ENCODE assay signal across 9 mouse cellular contexts in the genomic region with DNA sequence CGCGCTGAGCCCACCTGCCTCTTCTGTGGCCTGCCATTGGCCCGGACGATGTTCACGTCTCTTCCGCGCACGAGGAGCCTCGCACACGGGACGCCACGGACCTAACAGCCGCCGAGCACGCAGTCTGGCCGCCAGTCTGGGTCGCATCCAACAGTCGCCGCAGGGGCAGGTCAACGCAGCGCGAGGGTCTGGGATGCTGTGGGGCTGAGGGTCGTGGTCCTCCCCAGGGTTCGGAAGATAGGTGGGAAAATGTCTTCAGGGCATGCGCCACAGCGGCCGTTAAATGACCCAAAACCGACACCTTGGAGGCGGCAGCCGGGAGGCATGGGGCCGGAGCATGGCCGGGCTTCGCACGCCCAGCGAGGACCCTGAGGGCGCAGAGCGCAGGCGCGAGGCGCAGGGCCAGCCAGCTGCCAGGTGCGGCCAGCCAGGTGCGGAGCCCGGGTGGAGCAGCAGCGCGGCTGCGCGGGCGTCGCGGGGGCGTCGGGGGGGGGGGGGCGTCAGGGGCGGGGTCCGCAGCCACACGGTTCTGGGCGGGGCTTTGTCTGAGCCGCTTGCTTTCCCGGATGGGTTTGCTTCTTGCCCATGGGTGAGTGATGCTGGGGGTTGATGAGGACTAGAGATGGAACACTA. TPM values are rescaled to one million over a fixed set of nuclear protein-coding genes. Genes with fewer than 3 reads are reported as not detected.
DNase-seq lines count a peak whose midpoint lies in the region; ATAC-seq and TF ChIP-seq lines count a peak whose summit lies in the region.
"Had no signal": no experiment of that assay in that cellular context is flagged by ENCODE, and none has a peak within 500 bp of the region (broad histone marks: within the 10 kb centered on the region; RNA-seq: fewer than 3 reads in every experiment).

A gene (minus strand): TSS at position 445 of the 633 bp plus-strand sequence.

- TF ChIP-seq CTCF in forebrain, postnatal 0 days (IDR thresholded peaks at IDR 0.05; ENCODE audit: low read depth): no peak
- no peak for TF ChIP-seq CTCF in liver, embryonic 14.5 days (IDR thresholded peaks at IDR 0.05; ENCODE audit: low read depth)

- in situ Hi-C loops in ES-E14 (cut with MboI; ENCODE audit: low sequenced_read_pairs in 2 of 2, unreplicated experiment in 2 of 2): no loop called here

- TF ChIP-seq EP300 in liver, embryonic 14.5 days (IDR thresholded peaks at IDR 0.05; ENCODE audit: low read depth): no peak

- H3K36me3 ChIP-seq in ES-E14 (ENCODE audit: control insufficient read depth, insufficient read depth, low read length, poor library complexity, severe bottlenecking): no peaks in the 10 kb centered on the region
- no peaks in the 10 kb centered on the region for H3K36me3 ChIP-seq in forebrain, postnatal 0 days (ENCODE audit: insufficient read depth)
- no peaks in the 10 kb centered on the region for H3K36me3 ChIP-seq in liver, embryonic 14.5 days (replicated peaks; ENCODE audit: control insufficient read depth, insufficient read depth, low read depth)
- no peaks in the 10 kb centered on the region for H3K36me3 ChIP-seq in stomach, embryonic 14.5 days (ENCODE audit: control insufficient read depth, insufficient read depth, low read length)

- peak; percentile 15 for DNase-seq in gastrocnemius, postnatal 10 days
- DNase-seq in gastrocnemius, postnatal 25 days: no peak
- peak; percentile 31 for DNase-seq in ES-E14 (ENCODE audit: low read depth, low spot score)
- DNase-seq in forebrain, postnatal 0 days: peak; percentile 37
- no peak for DNase-seq in liver, embryonic 14.5 days (ENCODE audit: low read depth in 3 of 3, low spot score in 3 of 3)
- DNase-seq in frontal cortex, postnatal 36 days (ENCODE audit: low spot score in 2 of 2): no peak
- DNase-seq in gastrocnemius, adult 18-20 months (ENCODE audit: low spot score): no peak

- no peaks in the 10 kb centered on the region; the same call in 1 of the 2 replicates for H3K9me3 ChIP-seq in ES-E14 (ENCODE audit: control insufficient read depth, insufficient read depth, low read depth, low read length)
- no peaks in the 10 kb centered on the region for H3K9me3 ChIP-seq in forebrain, postnatal 0 days (ENCODE audit: low read length)
- no peaks in the 10 kb centered on the region for H3K9me3 ChIP-seq in liver, embryonic 14.5 days (ENCODE audit: control insufficient read depth, low read length)
- no peaks in the 10 kb centered on the region for H3K9me3 ChIP-seq in stomach, embryonic 14.5 days (ENCODE audit: control insufficient read depth, low read depth, low read length)

- WGBS in forebrain, postnatal 0 days: 66% methylated on average over 46 of the region's 59 CpGs
- 47% methylated on average over 59 of the region's 59 CpGs for WGBS in liver, embryonic 14.5 days (ENCODE audit: insufficient replicate concordance)
- 45% methylated on average over 55 of the region's 59 CpGs for WGBS in stomach, embryonic 14.5 days

- H3K9ac ChIP-seq in ES-E14 (ENCODE audit: insufficient read depth, low read depth, low read length, poor library complexity, severe bottlenecking): peak within 1 kb of the TSS; percentile 35
- H3K9ac ChIP-seq in forebrain, postnatal 0 days: no peak within 1 kb of the TSS
- no peak within 1 kb of the TSS for H3K9ac ChIP-seq in liver, embryonic 14.5 days (replicated peaks)
- H3K9ac ChIP-seq in stomach, embryonic 14.5 days (replicated peaks; ENCODE audit: low read depth, low read length): no peak within 1 kb of the TSS

- H3K27ac ChIP-seq in ES-E14 (ENCODE audit: insufficient read depth, low read depth, low read length, poor library complexity, severe bottlenecking): no peak within 1 kb of the TSS
- no peak within 1 kb of the TSS for H3K27ac ChIP-seq in forebrain, postnatal 0 days (ENCODE audit: low read depth, low read length)
- H3K27ac ChIP-seq in liver, embryonic 14.5 days: no peak within 1 kb of the TSS
- no peak within 1 kb of the TSS for H3K27ac ChIP-seq in stomach, embryonic 14.5 days (ENCODE audit: low read length)

- H3K27me3 ChIP-seq in forebrain, postnatal 0 days (ENCODE audit: insufficient read depth, low read length): no peaks in the 10 kb centered on the region
- no peaks in the 10 kb centered on the region for H3K27me3 ChIP-seq in liver, embryonic 14.5 days (ENCODE audit: control insufficient read depth, insufficient read depth, low read length)
- no peaks in the 10 kb centered on the region for H3K27me3 ChIP-seq in stomach, embryonic 14.5 days (ENCODE audit: control insufficient read depth, insufficient read depth, low read length)

- H3K4me2 ChIP-seq in forebrain, postnatal 0 days (ENCODE audit: low read depth): peak within 1 kb of the TSS; percentile 47
- H3K4me2 ChIP-seq in liver, embryonic 14.5 days (ENCODE audit: low read depth): peak within 1 kb of the TSS; percentile 46
- H3K4me2 ChIP-seq in stomach, embryonic 14.5 days (replicated peaks; ENCODE audit: low read depth, low read length): peak within 1 kb of the TSS; percentile 44

- H3K4me3 ChIP-seq in ES-E14 (ENCODE audit: insufficient read depth in 1 of 2, low read depth in 1 of 2, low read length in 2 of 2, poor library complexity in 1 of 2, severe bottlenecking in 1 of 2): peak within 1 kb of the TSS; percentile 40 to 43
- H3K4me3 ChIP-seq in forebrain, postnatal 0 days (ENCODE audit: low read depth, low read length): peak within 1 kb of the TSS; percentile 29
- no peak within 1 kb of the TSS; a peak in 1 of 4 replicates for H3K4me3 ChIP-seq in liver, embryonic 14.5 days (ENCODE audit: insufficient read depth in 1 of 2, low read depth in 2 of 2, low read length in 2 of 2)
- peak within 1 kb of the TSS; percentile 28 for H3K4me3 ChIP-seq in stomach, embryonic 14.5 days (ENCODE audit: low read depth, low read length)

- H3K4me1 ChIP-seq in ES-E14 (ENCODE audit: control insufficient read depth in 2 of 2, insufficient read depth in 2 of 2, low read length in 2 of 2, poor library complexity in 1 of 2): no peaks in the 10 kb centered on the region; a peak in 1 of 4 replicates
- no peaks in the 10 kb centered on the region for H3K4me1 ChIP-seq in forebrain, postnatal 0 days (ENCODE audit: insufficient read depth)
- H3K4me1 ChIP-seq in liver, embryonic 14.5 days (replicated peaks; ENCODE audit: control insufficient read depth in 2 of 2, insufficient read depth in 2 of 2, low read length in 1 of 2): no peaks in the 10 kb centered on the region
- no peaks in the 10 kb centered on the region for H3K4me1 ChIP-seq in stomach, embryonic 14.5 days (ENCODE audit: control insufficient read depth, insufficient read depth, low read length)

- ATAC-seq in forebrain, postnatal 0 days: peak; percentile 83
- no peak for ATAC-seq in liver, embryonic 14.5 days (ENCODE audit: insufficient read depth)
- peak; percentile 83 for ATAC-seq in stomach, embryonic 14.5 days (ENCODE audit: insufficient number of reproducible peaks, insufficient read depth, low FRiP score, low read depth)

TF ChIP-seq in ES-E14, 5 proteins besides CTCF, POLR2A, EP300 and RAD21:
- TF ChIP-seq HCFC1 (IDR thresholded peaks at IDR 0.05; ENCODE audit: borderline replicate concordance, insufficient read depth, low read length) (no peak), CHD2 (IDR thresholded peaks at IDR 0.05; ENCODE audit: low read depth, low read length) (no peak), ZNF384 (IDR thresholded peaks at IDR 0.05; ENCODE audit: low read depth, low read length) (no peak), ZC3H11A (IDR thresholded peaks at IDR 0.05; ENCODE audit: borderline replicate concordance, low read depth, low read length) (no peak), MAFK (IDR thresholded peaks at IDR 0.05; ENCODE audit: insufficient read depth, low read depth, low read length) (no peak)

RNA-seq across cellular contexts. Expression of the gene that starts here (rescaled TPM):
- not detected for total RNA-seq in gastrocnemius, postnatal 10 days (2021)
- total RNA-seq in gastrocnemius, postnatal 25 days (2021): not detected
- 0.76 TPM in 1 of 2 replicates, not detected in the other for total RNA-seq in ES-E14 (2012; rRNA removed)
- total RNA-seq in forebrain, postnatal 0 days (2014; rRNA removed): not detected in 2 replicates
- 0.52 TPM in 1 of 2 replicates, not detected in the other for polyA plus RNA-seq in forebrain, postnatal 0 days (2015; fragmentation: Nextera tagmentation; extraction: Ambion mirVana)
- polyA plus RNA-seq in liver, embryonic 14.5 days (2012; rRNA removed): not detected in 2 replicates
- polyA plus RNA-seq in liver, embryonic 14.5 days (2014; fragmentation: Nextera tagmentation; extraction: Ambion mirVana): not detected in 2 replicates
- polyA plus RNA-seq in stomach, embryonic 14.5 days (2014; fragmentation: Nextera tagmentation; extraction: Ambion mirVana): not detected in 2 replicates
- not detected for total RNA-seq in gastrocnemius, adult 18-20 months (2021)
- total RNA-seq: MEL had no signal

Comparison
In these comparisons a context has a peak if more than half of its experiments do, and no peak if none do; other contexts are left out.
1. Peak in DNase-seq in gastrocnemius, postnatal 10 days; RNA of the gene not detected or under 1 TPM.
2. Peak in DNase-seq, H3K4me3 ChIP-seq and H3K9ac ChIP-seq in ES-E14; RNA of the gene not detected or under 1 TPM.
3. Peak in DNase-seq, ATAC-seq, H3K4me3 ChIP-seq and H3K4me2 ChIP-seq in forebrain, postnatal 0 days; RNA of the gene not detected or under 1 TPM.
4. Peak in ATAC-seq, H3K4me3 ChIP-seq and H3K4me2 ChIP-seq in stomach, embryonic 14.5 days; RNA of the gene not detected or under 1 TPM.